Mouse (Mus musculus) bone marrow, adult 2 months (tissue): ENCODE measurements around the gene Slc17a7.

Source experiments
- CTCF ChIP-seq: fragments of 200-500 bp; IDR thresholded peaks from 2 replicates; pipeline ENCODE4 v1.5.1; 2011; ENCODE audit warnings: low read length, control low read depth; ENCODE audit not compliant: control insufficient read depth, insufficient read depth
- POLR2A ChIP-seq: fragments of 200-500 bp; IDR thresholded peaks from 2 replicates; pipeline ENCODE4 v1.6.1; 2011; ENCODE audit warnings: low read depth, mild to moderate bottlenecking, control low read depth, low read length, borderline replicate concordance; ENCODE audit not compliant: control insufficient read depth

- TF ChIP-seq POLR2A, result no peak
- TF ChIP-seq CTCF, result no peak
Observed at GRCm38 (mm10) chr7:45164833-45165232, 1.1 kb downstream of the Slc17a7 start.
